Mouse (Mus musculus): Measurements from ENCODE around the gene Cbr2.

- TF ChIP-seq CTCF (IDR thresholded peaks at IDR 0.05; ENCODE audit: control insufficient read depth, insufficient read depth, insufficient read length) = no peak
- TF ChIP-seq USF1 (IDR thresholded peaks at IDR 0.05; ENCODE audit: low read depth) = no peak
- no peak for TF ChIP-seq CEBPB (IDR thresholded peaks at IDR 0.05; ENCODE audit: low read depth)
- TF ChIP-seq MYOD1 (IDR thresholded peaks at IDR 0.05; ENCODE audit: control insufficient read depth, insufficient read length, low read depth) = no peak
These were observed 38.5 kb downstream of the Cbr2 start for GRCm38 (mm10) chr11:120693461-120693860.

All from C2C12 (cell line).